Mouse (Mus musculus): ENCODE data around the gene Bcl11b. TPM values are rescaled to one million over a fixed set of nuclear protein-coding genes. Genes with fewer than 3 reads are reported as not detected.

Bcl11b gene
- polyA plus RNA-seq, 1 experiment from 2014 or later, result 30.7 TPM

- DNase-seq (ENCODE audit: low spot score) (no peak), ATAC-seq (ENCODE audit: low FRiP score) (peak; percentile 54)
- WGBS, result 15% methylated on average over 18 of the region's 18 CpGs
- Histone ChIP-seq H3K27ac (peak overlapping the region; percentile 91), H3K9me3 (ENCODE audit: control insufficient read depth, low read length) (no peaks in the 10 kb centered on the region), H3K9ac (peak overlapping the region; percentile 24; the same call in 1 of the 2 replicates), H3K4me3 (replicated peaks; ENCODE audit: low read length) (peak overlapping the region; percentile 14), H3K27me3 (ENCODE audit: control insufficient read depth, insufficient read depth, low read length) (no peaks in the 10 kb centered on the region), H3K4me2 (replicated peaks) (peak overlapping the region; percentile 50), H3K36me3 (replicated peaks; ENCODE audit: control insufficient read depth, insufficient read depth) (no peaks in the 10 kb centered on the region), H3K4me1 (replicated peaks; ENCODE audit: control insufficient read depth, insufficient read depth, low read length) (peaks cover 80% of the 10 kb centered on the region)
Observed at GRCm38 (mm10) chr12:107969841-107970371, 33.5 kb downstream of the Bcl11b start.

GRCm38 (mm10) chr12:107969126-107969525 is 34.3 kb downstream of the Bcl11b start:
- Histone ChIP-seq H3K4me1 (replicated peaks; ENCODE audit: control insufficient read depth, insufficient read depth, low read length) (peaks cover 73% of the 10 kb centered on the region), H3K9me3 (ENCODE audit: control insufficient read depth, low read length) (no peaks in the 10 kb centered on the region), H3K27ac (peak overlapping the region; percentile 91), H3K4me3 (replicated peaks; ENCODE audit: low read length) (no peak overlapping the region), H3K36me3 (replicated peaks; ENCODE audit: control insufficient read depth, insufficient read depth) (no peaks in the 10 kb centered on the region), H3K27me3 (ENCODE audit: control insufficient read depth, insufficient read depth, low read length) (no peaks in the 10 kb centered on the region), H3K9ac (peak overlapping the region; percentile 24; the same call in 1 of the 2 replicates), H3K4me2 (replicated peaks) (peak overlapping the region; percentile 50)
- 62% methylated on average over 8 of the region's 8 CpGs for WGBS
- ATAC-seq (ENCODE audit: low FRiP score), result no peak
- DNase-seq (ENCODE audit: low spot score), result no peak

- Histone ChIP-seq H3K4me2 (replicated peaks) (no peak overlapping the region), H3K9me3 (ENCODE audit: control insufficient read depth, low read length) (no peaks in the 10 kb centered on the region), H3K4me1 (replicated peaks; ENCODE audit: control insufficient read depth, insufficient read depth, low read length) (peaks cover 70% of the 10 kb centered on the region), H3K4me3 (replicated peaks; ENCODE audit: low read length) (no peak overlapping the region), H3K27me3 (ENCODE audit: control insufficient read depth, insufficient read depth, low read length) (no peaks in the 10 kb centered on the region), H3K27ac (no peak overlapping the region), H3K36me3 (replicated peaks; ENCODE audit: control insufficient read depth, insufficient read depth) (no peaks in the 10 kb centered on the region), H3K9ac (no peak overlapping the region)
- WGBS, result 74% methylated on average over 3 of the region's 3 CpGs
- no peak for DNase-seq (ENCODE audit: low spot score)
- no peak for ATAC-seq (ENCODE audit: low FRiP score)
Observed at GRCm38 (mm10) chr12:107968331-107968730, 35.1 kb downstream of the Bcl11b start.

DNA sequence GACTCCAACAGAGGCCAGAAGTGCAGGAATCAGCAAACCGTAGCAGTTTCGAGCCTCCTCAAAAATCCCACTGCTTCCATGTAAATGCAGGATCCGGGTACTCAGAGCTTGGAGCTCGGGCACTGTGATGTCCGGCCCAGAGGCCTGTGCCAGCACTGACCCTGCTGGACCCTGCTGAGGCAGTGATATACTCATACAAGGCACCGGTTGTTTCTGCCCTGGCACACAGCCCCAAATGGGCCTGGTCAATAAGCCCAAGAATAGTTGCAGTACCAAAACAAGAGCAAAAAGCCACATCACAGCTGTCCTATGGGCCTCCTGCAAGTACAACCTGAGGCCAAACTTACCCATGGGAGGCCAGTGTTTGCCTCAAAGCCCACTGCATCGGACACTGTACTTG is 36.4 kb downstream of the Bcl11b start:
- 83% methylated on average over 7 of the region's 7 CpGs for WGBS
- no peak overlapping the region for H3K4me2 ChIP-seq (replicated peaks)
- no peaks in the 10 kb centered on the region for H3K36me3 ChIP-seq (replicated peaks; ENCODE audit: control insufficient read depth, insufficient read depth)
- ATAC-seq (ENCODE audit: low FRiP score), result no peak
- no peaks in the 10 kb centered on the region for H3K9me3 ChIP-seq (ENCODE audit: control insufficient read depth, low read length)
- no peaks in the 10 kb centered on the region for H3K27me3 ChIP-seq (ENCODE audit: control insufficient read depth, insufficient read depth, low read length)
- H3K4me1 ChIP-seq (replicated peaks; ENCODE audit: control insufficient read depth, insufficient read depth, low read length), result peaks cover 66% of the 10 kb centered on the region
- H3K27ac ChIP-seq, result no peak overlapping the region
- no peak overlapping the region for H3K4me3 ChIP-seq (replicated peaks; ENCODE audit: low read length)
- H3K9ac ChIP-seq, result no peak overlapping the region
- DNase-seq (ENCODE audit: low spot score), result no peak

- H3K4me3 ChIP-seq (replicated peaks; ENCODE audit: low read length), result no peak overlapping the region
- H3K9ac ChIP-seq, result no peak overlapping the region
- DNase-seq (ENCODE audit: low spot score) (no peak), ATAC-seq (ENCODE audit: low FRiP score) (no peak)
- no peaks in the 10 kb centered on the region for H3K9me3 ChIP-seq (ENCODE audit: control insufficient read depth, low read length)
- H3K27ac ChIP-seq, result no peak overlapping the region
- H3K4me1 ChIP-seq (replicated peaks; ENCODE audit: control insufficient read depth, insufficient read depth, low read length), result peaks cover 68% of the 10 kb centered on the region
- H3K27me3 ChIP-seq (ENCODE audit: control insufficient read depth, insufficient read depth, low read length), result no peaks in the 10 kb centered on the region
- no peak overlapping the region for H3K4me2 ChIP-seq (replicated peaks)
- 71% methylated on average over 12 of the region's 12 CpGs for WGBS
- H3K36me3 ChIP-seq (replicated peaks; ENCODE audit: control insufficient read depth, insufficient read depth), result no peaks in the 10 kb centered on the region
Observed at GRCm38 (mm10) chr12:107965103-107965502, 38.3 kb downstream of the Bcl11b start.

- H3K27ac ChIP-seq, result no peak overlapping the region
- no peaks in the 10 kb centered on the region for H3K27me3 ChIP-seq (ENCODE audit: control insufficient read depth, insufficient read depth, low read length)
- no peaks in the 10 kb centered on the region for H3K36me3 ChIP-seq (replicated peaks; ENCODE audit: control insufficient read depth, insufficient read depth)
Observed at GRCm38 (mm10) chr12:107964396-107965085, 38.9 kb downstream of the Bcl11b start.

DNA sequence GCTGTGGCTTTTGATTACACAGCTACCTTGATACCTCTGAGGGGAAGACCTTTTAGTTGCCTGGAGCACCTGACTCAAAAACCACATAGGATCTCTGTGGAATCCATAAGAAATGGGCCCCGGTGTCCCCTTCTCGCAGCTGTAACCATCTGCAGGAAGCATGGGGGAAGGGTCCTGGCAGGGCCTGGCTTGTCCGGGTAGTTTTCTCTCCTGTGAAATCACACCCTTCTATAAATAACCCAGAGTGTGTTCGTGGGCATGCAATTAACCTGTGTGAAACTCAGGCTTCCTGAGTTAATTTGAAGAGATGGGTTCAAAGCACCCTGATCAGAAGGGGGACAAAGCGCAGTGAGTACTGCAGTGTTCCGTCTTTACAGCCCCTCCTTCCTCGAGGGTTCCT is 40.5 kb downstream of the Bcl11b start:
- 53% methylated on average over 7 of the region's 7 CpGs for WGBS
- Histone ChIP-seq H3K9me3 (ENCODE audit: control insufficient read depth, low read length) (no peaks in the 10 kb centered on the region), H3K9ac (no peak overlapping the region), H3K4me2 (replicated peaks) (no peak overlapping the region), H3K27me3 (ENCODE audit: control insufficient read depth, insufficient read depth, low read length) (no peaks in the 10 kb centered on the region), H3K4me1 (replicated peaks; ENCODE audit: control insufficient read depth, insufficient read depth, low read length) (peaks cover 52% of the 10 kb centered on the region), H3K4me3 (replicated peaks; ENCODE audit: low read length) (no peak overlapping the region), H3K27ac (peak overlapping the region; percentile 61; the same call in 1 of the 2 replicates), H3K36me3 (replicated peaks; ENCODE audit: control insufficient read depth, insufficient read depth) (no peaks in the 10 kb centered on the region)
- no peak for ATAC-seq (ENCODE audit: low FRiP score)
- DNase-seq (ENCODE audit: low spot score), result no peak

More at GRCm38 (mm10) chr12:107964396-107965085, 38.9 kb downstream of the Bcl11b start:
- no peak for DNase-seq (ENCODE audit: low spot score)
- Histone ChIP-seq H3K4me2 (replicated peaks) (no peak overlapping the region), H3K4me1 (replicated peaks; ENCODE audit: control insufficient read depth, insufficient read depth, low read length) (peaks cover 65% of the 10 kb centered on the region), H3K9ac (no peak overlapping the region), H3K4me3 (replicated peaks; ENCODE audit: low read length) (no peak overlapping the region), H3K9me3 (ENCODE audit: control insufficient read depth, low read length) (no peaks in the 10 kb centered on the region)
- ATAC-seq (ENCODE audit: low FRiP score), result no peak
- 77% methylated on average over 14 of the region's 14 CpGs for WGBS

GRCm38 (mm10) chr12:107961843-107962242 is 41.6 kb downstream of the Bcl11b start:
- H3K36me3 ChIP-seq (replicated peaks; ENCODE audit: control insufficient read depth, insufficient read depth), result no peaks in the 10 kb centered on the region
- no peaks in the 10 kb centered on the region for H3K27me3 ChIP-seq (ENCODE audit: control insufficient read depth, insufficient read depth, low read length)
- H3K4me2 ChIP-seq (replicated peaks), result no peak overlapping the region
- peaks cover 42% of the 10 kb centered on the region for H3K4me1 ChIP-seq (replicated peaks; ENCODE audit: control insufficient read depth, insufficient read depth, low read length)
- no peak overlapping the region for H3K9ac ChIP-seq
- no peak overlapping the region for H3K4me3 ChIP-seq (replicated peaks; ENCODE audit: low read length)
- WGBS, result 59% methylated on average over 15 of the region's 15 CpGs
- DNase-seq (ENCODE audit: low spot score) (no peak), ATAC-seq (ENCODE audit: low FRiP score) (no peak)
- H3K9me3 ChIP-seq (ENCODE audit: control insufficient read depth, low read length), result no peaks in the 10 kb centered on the region
- peak overlapping the region; percentile 27; the same call in 1 of the 2 replicates for H3K27ac ChIP-seq

DNA sequence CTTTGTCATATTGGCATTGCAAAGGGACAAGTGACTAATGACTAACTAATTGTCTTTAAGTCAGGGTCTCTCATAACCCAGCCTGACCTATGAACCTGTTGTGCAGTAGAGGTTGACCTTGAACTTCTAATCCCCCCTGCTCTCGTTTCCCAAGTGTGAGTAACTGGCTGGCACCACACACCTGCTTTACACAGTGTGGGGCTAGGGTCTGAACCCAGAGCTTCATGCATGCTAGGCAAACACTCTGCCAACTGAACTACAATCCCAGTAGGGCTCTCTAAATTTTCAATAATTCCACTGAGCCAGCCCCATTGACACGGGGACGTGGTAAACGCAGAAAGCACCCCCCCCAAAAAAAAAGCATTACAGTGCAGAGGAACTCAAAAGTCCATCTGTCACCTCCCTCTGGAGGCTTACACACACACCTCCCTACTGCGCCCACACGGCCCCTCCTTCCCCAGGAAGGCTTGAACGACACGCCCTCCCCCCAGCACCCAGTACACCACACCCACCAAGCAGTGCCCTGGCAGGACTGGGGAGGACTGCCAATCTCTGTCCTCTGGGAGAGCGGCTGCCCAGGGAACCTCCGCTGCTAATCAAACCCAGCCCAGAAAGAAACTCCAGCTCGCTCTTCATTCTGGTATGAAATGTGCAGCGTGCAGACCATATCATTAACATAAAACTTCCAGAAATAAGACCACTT is 42.5 kb downstream of the Bcl11b start:
- WGBS, result 38% methylated on average over 12 of the region's 12 CpGs
- H3K9ac ChIP-seq, result no peak overlapping the region
- H3K36me3 ChIP-seq (replicated peaks; ENCODE audit: control insufficient read depth, insufficient read depth), result no peaks in the 10 kb centered on the region
- no peaks in the 10 kb centered on the region for H3K9me3 ChIP-seq (ENCODE audit: control insufficient read depth, low read length)
- no peak overlapping the region for H3K4me3 ChIP-seq (replicated peaks; ENCODE audit: low read length)
- no peaks in the 10 kb centered on the region for H3K27me3 ChIP-seq (ENCODE audit: control insufficient read depth, insufficient read depth, low read length)
- ATAC-seq (ENCODE audit: low FRiP score) (0 out of 2 replicates have a peak, but pooled peaks have one; percentile 34), DNase-seq (ENCODE audit: low spot score) (no peak)
- peak overlapping the region; percentile 25 for H3K4me2 ChIP-seq (replicated peaks)
- H3K27ac ChIP-seq, result peak overlapping the region; percentile 27
- peaks cover 36% of the 10 kb centered on the region for H3K4me1 ChIP-seq (replicated peaks; ENCODE audit: control insufficient read depth, insufficient read depth, low read length)
